Mouse (Mus musculus) liver, adult 2 months (tissue): ENCODE data around the gene Atp6v0a4.

Experiments
- CTCF ChIP-seq: fragments of 200-500 bp; IDR thresholded peaks from 2 replicates; pipeline ENCODE4 v1.5.1; 2011; ENCODE audit warnings: low read depth, low read length, control low read depth
- POLR2A ChIP-seq: fragments of 200-500 bp; IDR thresholded peaks from 2 replicates; pipeline ENCODE4 v1.6.1; 2011; ENCODE audit warnings: low read length, control low read depth; ENCODE audit not compliant: insufficient read depth; ENCODE audit errors: extremely low read depth

GRCm38 (mm10) chr6:38160556-38160955 lies 36.2 kb upstream of the Atp6v0a4 start:
- no peak for TF ChIP-seq POLR2A
- TF ChIP-seq CTCF: no peak
